Comparison of ENCODE assay signal across 8 mouse cellular contexts in the genomic region with DNA sequence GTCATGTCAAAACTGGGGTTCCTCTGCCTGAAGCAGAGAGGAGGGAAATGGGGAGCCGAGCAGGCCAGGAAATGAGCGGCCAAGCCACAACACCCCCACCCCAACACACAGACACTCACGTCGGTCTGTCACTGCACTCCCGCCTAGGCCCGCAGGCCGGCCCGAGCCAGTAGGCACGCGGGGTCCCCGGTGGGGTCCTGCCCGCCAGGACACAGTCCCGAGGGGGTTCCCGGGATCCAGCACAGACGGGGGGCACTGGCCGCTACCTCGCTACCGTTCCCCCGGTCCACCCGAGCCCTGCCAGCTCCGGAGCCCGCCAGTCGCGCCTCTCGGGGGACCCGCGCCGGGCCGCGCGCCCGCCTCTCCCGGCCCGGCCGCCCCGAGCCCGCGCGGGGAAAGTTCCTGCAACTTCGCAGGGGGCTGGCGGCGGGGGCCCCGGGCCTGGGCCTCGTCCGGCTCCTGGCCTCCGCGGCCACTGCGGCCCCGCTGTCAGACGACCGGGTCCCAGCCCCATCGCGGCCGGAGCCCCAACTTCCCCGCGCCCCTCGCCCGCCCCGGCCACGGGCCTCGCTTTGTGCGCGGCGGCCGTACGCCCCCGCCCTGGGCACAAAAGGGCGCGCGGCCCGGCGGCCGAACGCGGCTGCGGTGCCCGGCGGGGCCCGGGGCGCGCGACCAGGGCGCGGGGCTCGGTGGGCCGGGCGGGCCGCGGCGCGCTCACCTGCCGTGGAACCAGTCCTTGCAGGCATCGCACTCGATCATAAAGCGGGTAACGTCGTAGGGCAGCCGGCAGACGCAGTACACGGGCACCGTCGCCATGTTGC. TPM values are rescaled to one million over a fixed set of nuclear protein-coding genes. Genes with fewer than 3 reads are reported as not detected.
DNase-seq lines count a peak whose midpoint lies in the region; ATAC-seq lines count a peak whose summit lies in the region.

No protein-coding gene starts in this region.

- peak; percentile 40 for DNase-seq in right cerebral cortex, postnatal 25 days
- DNase-seq in right cerebral cortex, adult 18-20 months: no peak
- DNase-seq in cerebellum, adult 8-10 months: peak; percentile 53
- DNase-seq in gastrocnemius, postnatal 14 days: peak; percentile 52
- DNase-seq in lung, postnatal 10 days: peak; percentile 59
- DNase-seq in retina, embryonic 14.5 days (ENCODE audit: low spot score): peak; percentile 53
- no peak for DNase-seq in layer of hippocampus, postnatal 36 days

- peak; percentile 67 for ATAC-seq in inflammation-experienced regulatory T-cells, adult 6 months

- intact Hi-C loops in gastrocnemius, postnatal 14 days (cut with DNase I; ENCODE audit: low total_unique reads): no loop called here

RNA-seq across cellular contexts. Expression of gene Phf2, which starts 0.8 kb away (rescaled TPM):
- 10 to 100 TPM; 21.5 to 22.3 TPM for total RNA-seq in gastrocnemius, postnatal 14 days (2021)
- polyA plus RNA-seq in inflammation-experienced regulatory T-cells, adult 6 months (2017; shearing (Covaris generic)): 1 to 10 TPM; 2.4 to 3.7 (median 3.0) TPM
- 10 to 100 TPM; 37.3 to 41.4 TPM for total RNA-seq in layer of hippocampus, postnatal 36 days (2021)

Comparison
In these comparisons a context has a peak if more than half of its experiments do, and no peak if none do; other contexts are left out.
1. DNase-seq: peak in right cerebral cortex, postnatal 25 days (single experiment), cerebellum, adult 8-10 months (single experiment), gastrocnemius, postnatal 14 days (single experiment), lung, postnatal 10 days (single experiment) and retina, embryonic 14.5 days (single experiment); none in right cerebral cortex, adult 18-20 months (single experiment) and layer of hippocampus, postnatal 36 days (0 of 2).